Mouse (Mus musculus) small intestine, adult 2 months (tissue): ENCODE results near the gene Commd2.

ENCODE experiments used
- CTCF ChIP-seq: fragments of 200-500 bp; IDR thresholded peaks from 2 replicates; pipeline ENCODE4 v1.5.1; 2012; ENCODE audit warnings: low read depth, mild to moderate bottlenecking, control low read depth, inconsistent platforms, low read length, moderate library complexity, mixed read lengths; ENCODE audit not compliant: insufficient replicate concordance, insufficient read length; ENCODE audit errors: extremely low read depth
- POLR2A ChIP-seq: fragments of 200-500 bp; IDR thresholded peaks from 2 replicates; pipeline ENCODE4 v1.6.1; 2012; ENCODE audit warnings: low read depth, mild to moderate bottlenecking, control low read depth, inconsistent platforms, low read length, moderate library complexity

DNA sequence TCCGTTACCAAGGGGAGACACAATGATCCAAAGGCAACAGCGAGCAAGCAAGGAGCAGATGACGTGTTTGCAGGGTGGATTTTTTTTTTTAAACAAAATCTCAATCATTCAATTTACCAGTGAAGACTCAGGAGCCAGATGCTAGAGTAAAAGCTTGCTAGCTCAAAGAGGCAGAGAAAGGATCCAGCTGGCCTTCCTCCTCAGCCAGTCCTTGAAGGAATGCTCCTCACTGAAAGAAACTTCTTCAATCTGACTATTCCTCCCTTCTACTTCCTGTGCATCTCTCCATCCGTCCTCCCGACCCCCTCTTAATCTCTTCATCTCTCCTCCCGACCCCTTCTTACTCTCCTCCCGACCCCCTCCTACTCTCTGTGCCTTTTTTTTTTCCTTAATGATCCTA, 54.9 kb downstream of the Commd2 start:
- no peak for TF ChIP-seq CTCF
- no peak for TF ChIP-seq POLR2A
